Mouse (Mus musculus) adrenal gland, postnatal 10 days (tissue): ENCODE results near the gene Hspa1l. TPM values are rescaled to one million over a fixed set of nuclear protein-coding genes. Genes with fewer than 3 reads are reported as not detected.
A peak's percentile ranks its signal among the peaks of the same experiment; 100 is the strongest.
"Not testable (repeated sequence)": the region's sequence is repeated elsewhere in the genome, so short reads cannot be mapped to it uniquely, and the experiment has no call there.

Source experiments
- DNase-seq: peaks from one replicate; pipeline ENCODE4 v3.0.0; 2021; ENCODE audit warnings: mixed read lengths
- total RNA-seq, 2 experiments: library from RNA; stranded (reverse); gene quantifications; 2 replicates each; pipeline ENCODE4 v1.2.3; 2021

Hspa1l gene
- total RNA-seq, 2 experiments from 2014 or later: 0.75 to 1.4 TPM

DNA sequence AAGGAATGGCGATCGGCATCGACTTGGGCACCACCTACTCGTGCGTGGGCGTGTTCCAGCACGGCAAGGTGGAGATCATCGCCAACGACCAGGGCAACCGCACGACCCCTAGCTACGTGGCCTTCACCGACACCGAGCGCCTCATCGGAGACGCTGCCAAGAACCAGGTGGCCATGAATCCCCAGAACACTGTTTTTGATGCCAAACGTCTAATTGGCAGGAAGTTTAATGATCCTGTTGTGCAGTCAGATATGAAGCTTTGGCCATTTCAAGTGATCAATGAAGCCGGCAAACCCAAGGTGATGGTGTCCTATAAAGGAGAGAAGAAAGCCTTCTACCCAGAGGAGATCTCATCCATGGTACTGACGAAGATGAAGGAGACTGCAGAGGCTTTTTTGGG is 4.5 kb downstream of the Hspa1l start:
- DNase-seq: no peak

DNA sequence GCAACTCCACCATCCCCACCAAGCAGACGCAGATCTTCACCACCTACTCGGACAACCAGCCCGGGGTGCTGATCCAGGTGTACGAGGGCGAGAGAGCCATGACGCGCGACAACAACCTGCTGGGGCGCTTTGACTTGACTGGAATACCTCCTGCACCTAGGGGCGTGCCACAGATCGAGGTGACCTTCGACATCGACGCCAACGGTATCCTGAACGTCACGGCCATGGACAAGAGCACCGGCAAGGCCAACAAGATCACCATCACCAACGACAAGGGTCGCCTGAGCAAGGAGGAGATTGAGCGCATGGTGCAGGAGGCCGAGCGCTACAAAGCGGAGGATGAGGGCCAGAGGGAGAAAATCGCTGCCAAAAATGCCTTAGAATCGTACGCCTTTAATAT is 5.7 kb downstream of the Hspa1l start:
- no peak for DNase-seq

DNA sequence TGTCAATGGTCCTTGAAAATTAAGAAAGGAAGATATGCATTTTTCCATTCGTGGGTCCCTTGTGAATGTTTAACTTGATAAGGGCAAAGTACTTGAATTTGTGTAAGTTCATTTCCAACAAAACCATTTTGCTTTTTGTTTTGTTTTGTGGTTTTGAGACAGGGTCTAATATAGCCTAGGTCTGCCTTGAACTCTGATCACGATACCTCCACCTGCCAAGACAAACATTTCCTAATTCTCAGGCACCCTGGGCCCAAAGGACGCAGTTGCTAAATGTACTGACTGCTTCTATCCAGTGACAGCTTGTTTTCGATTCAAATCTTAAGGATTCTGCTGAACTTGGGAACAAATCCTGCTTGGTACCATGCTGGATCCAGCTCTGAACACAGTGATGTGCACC is 7.1 kb downstream of the Hspa1l start:
- DNase-seq: no peak

DNA sequence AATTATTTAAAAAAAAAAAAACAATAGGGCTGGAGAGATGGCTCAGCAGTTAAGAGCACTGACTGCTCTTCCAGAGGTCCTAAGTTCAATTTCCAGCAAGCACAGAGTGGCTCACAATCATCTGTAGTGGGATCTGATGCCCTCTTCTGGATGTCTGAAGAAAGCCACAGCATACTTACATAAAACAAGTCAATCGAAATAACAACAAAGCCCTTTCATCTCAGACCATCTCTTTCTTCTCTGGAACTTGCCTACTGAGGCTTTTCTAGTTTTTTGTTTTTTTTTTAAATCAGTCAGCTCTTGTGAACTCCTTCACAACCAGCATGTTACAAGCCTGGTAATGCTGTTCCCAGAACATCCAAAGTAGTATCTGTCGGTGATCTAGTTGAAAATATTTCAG is 8.2 kb downstream of the Hspa1l start:
- no peak for DNase-seq

DNA sequence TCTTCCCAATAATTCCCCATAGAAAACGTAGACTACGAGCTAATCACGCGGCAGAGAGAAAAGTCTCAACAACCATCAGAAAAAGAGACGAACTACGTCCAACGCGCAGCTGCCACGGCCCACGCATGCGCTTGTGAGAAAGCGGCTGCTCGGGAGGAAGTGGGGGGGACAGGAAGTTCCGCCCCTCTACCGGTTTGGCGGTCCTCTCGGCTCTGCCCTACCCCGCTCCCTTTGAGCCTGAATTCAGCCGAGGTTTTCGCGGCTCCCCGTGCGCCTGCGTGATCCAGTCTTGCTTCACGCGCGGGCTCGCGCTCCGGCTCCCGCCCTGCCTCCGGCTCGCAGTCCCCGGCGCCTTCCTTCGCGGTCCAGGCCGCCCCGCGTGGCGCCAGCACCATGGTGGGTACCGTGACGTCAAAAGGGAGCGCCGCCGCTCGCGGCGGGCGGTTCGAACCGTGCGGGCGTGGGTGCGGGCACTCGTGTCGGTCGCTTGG is 9.2 kb downstream of the Hspa1l start, which contains the start of gene Lsm2:
Gene Lsm2, plus strand, starts transcription at position 173 of the 491 bp plus-strand sequence.
- peak; percentile 92 for DNase-seq

DNA sequence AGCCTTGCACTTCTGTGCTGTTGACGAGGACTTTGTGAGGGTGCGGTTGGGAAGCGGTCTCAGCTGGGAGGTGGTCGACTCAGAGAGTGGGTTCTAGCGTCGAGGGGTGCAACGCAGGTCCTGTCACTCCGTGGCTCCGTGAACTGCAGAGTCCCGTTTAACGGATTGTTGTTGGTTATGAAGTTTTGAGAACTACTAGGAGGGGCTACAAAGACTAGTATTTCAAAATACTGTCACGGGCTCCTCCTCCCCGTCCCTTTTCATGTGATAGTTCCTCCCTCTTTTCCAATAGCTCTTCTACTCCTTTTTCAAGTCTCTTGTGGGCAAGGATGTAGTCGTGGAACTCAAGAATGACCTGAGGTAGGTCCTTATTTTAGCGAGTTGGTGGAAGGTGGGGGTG is 9.8 kb downstream of the Hspa1l start:
- DNase-seq: no peak

DNA sequence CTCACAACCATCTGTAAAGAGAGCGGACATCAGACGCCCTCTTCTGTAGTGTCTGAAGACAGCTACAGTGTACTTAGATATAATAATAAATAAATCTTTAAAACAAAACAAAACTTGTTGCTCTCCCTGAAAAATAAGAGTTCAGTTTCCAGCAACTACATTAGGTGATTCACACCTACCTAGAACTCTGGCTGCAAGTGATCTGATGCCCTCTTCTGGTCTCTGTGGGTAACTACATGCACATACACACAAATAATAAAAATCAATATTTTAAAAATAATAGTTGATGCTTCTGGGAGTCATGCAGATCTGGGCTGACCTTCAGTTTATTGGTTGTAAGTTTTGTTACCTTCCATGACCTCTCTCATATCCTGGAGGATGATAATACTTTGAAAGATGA is 11.7 kb downstream of the Hspa1l start:
- no peak for DNase-seq

DNA sequence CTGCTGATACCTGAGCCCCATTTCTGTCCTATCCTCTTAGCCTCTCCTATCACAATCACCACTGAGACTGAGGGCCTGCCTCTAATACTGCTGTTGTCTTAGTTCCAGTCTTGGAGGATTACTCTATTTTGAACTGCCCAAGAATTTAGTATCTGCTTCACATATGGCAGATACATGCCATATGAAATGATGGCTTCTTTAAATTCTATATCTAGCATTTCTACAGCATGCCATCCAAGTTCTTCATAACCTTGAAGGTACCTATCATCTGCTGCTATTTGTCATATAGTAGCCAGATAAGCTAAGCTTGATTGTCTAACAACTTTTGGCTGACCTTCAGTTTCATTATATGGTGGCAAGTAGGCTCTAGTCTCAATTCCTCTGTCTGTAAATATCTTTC is 22.2 kb downstream of the Hspa1l start:
- DNase-seq: no peak

DNA sequence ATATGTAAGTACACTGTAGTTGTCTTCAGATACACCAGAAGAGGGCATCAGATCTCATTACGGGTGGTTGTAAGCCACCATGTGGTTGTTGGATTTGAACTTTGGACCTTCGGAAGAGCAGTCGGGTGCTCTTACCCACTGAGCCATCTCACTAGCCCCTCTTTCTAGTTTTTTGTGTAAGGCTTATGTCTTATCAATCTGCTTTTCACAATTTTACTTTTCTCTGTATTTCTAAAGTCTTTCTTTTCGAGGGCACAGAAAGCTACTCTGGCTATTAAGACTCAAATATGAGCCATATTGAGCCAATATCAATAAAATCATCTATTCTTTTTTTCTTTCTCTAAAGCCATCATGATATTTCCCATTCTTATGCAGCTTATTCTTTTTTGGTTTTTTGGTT is 22.7 kb downstream of the Hspa1l start:
- DNase-seq: not testable (repeated sequence)

DNA sequence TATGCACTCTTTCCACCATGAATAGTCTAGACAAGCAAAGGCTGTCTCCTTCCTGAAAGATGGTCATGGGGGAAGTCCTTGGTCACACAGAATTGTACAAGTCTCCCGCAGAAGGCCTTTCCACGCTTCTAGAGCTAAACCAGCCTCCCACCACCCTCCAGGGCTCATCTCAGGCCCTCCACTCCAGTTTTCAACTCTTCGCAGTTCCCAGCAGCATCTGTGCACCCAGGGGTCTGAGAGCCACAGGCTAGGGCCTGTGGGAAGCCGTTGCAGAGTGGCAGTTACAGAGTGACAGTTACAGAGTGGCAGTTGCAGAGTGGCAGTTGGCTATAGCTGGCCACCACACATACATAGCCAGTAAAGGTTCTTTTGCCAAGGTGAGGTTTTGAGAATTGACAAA is 23.4 kb downstream of the Hspa1l start:
- DNase-seq: not testable (repeated sequence)

DNA sequence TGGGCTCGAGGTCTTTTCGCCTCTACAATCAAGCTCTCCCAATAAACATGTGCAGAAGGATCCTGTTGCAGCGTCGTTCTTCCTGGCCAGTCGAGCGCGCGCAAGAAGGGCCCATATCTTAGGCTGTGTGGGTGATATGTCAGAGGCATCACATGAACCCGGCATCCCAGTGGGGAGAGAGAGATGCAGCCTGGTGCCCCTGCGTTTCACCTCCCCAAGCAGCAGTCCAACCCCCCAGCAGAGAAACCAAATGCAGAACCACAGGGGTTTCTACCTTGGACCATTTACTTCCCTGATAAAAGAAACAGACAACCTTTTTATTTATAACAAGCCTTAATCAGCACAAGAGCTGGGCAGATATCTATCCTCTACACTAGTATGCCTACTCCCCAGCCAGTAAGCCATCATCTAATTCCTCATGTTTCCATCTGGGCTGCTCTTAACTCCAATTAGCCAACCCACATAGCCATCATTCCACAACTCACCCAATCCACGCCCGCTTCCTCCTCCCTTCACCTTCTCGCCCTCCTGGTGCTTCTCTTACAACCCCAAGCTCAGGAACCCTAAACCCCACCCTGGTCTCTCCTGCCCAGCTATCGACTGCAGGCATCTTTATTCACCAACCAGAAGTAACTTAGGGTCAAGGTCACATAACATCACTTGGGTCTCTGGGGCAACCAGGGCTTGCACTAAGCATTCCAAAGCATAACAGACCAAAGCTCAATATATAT is 24.1 kb downstream of the Hspa1l start:
- DNase-seq: no peak

DNA sequence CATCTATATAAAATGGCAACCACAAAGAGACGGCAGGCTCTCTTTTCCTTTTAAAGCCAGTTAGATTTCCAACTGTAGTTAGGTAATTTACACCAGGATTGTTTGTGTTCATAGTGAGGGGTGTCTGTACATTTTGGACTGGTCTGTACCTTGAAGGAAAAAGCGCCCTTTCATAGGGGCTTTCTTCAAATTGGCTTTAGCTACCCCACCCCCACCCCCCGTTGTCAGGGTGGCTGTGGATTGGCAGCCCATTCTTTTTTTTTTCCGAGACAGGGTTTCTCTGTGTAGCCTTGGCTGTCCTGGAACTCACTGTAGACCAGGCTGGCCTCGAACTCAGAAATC is 24.6 kb downstream of the Hspa1l start:
- no peak for DNase-seq

DNA sequence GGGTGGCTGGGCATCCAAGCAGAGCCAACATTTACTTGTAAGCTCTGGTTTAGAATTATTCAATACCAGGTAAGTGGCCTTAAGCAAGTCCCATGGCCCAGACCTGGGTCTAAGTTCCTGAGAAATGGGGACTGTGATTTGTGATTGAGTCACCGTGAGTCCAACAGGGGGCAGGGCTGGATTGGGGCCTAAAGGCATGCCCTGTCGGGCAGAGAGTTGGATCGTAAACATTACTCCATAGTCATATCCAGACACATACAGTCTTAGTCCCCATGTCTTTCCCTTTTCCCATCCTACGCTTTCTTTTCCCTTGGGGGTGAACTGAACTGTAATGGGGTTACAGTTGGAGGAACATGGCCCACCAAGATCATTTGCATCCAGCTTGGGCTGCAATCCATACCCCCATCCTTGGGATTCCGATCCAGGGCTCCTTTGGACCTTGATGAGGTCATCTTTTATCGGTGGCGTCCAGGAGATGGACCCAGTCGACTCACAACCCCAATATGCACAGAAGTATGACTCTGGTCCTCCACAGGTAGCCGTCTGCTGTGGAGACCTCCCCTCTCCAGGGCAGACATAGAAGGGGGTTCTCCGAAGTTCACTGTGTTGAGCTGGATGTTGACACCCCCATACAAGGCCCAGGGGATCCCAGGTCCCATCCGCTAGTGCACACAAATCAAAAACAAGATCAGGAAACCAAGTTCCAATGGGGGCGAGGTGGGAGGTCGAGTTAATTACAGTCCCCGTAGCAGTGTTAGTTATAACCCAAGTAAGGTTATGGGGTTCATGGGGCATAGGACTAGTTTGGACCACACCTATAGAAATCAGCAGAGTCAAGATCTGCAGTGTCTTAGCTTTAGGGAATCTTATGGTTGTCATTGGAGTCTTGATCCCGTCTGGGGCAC is 26.3 kb downstream of the Hspa1l start:
- DNase-seq: no peak

DNA sequence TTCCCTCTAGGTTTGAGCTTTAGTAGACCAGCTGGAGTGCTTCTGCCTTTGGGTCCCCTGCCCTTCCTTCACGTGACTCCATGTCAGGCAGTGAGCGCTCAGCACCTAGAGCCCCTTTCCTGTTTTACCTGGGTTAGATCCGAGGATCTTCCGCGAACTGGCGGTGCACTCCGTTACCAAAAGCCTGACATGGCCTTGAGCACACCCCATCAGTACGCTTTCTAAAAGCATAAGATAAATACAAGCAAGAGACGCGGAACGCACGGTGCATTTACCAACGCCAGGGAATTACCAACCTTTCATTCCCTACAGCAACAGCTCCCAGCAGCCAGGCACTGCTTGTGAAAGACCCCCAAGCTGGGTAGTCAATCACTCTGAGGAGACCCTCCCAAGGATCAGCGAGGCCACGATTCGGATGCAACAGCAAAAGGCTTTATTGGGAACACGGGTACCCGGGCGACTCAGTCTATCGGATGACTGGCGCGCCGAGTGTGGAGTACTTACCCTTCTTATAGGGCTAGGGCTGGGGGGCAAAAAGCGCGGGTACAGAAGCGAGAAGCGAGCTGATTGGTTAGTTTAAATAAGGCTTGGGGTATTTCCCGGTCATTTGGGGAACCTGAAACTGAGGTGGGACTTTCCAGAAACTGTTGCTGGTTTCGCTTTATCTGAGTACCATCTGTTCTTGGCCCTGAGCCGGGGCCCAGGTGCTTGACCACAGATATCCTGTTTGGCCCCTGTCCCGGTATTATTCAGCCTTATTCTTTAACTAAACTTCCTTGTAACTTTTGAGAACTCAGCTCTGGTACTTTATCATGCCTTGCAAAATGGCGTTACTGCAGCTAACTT is 27.6 kb downstream of the Hspa1l start:
- not testable (repeated sequence) for DNase-seq

DNA sequence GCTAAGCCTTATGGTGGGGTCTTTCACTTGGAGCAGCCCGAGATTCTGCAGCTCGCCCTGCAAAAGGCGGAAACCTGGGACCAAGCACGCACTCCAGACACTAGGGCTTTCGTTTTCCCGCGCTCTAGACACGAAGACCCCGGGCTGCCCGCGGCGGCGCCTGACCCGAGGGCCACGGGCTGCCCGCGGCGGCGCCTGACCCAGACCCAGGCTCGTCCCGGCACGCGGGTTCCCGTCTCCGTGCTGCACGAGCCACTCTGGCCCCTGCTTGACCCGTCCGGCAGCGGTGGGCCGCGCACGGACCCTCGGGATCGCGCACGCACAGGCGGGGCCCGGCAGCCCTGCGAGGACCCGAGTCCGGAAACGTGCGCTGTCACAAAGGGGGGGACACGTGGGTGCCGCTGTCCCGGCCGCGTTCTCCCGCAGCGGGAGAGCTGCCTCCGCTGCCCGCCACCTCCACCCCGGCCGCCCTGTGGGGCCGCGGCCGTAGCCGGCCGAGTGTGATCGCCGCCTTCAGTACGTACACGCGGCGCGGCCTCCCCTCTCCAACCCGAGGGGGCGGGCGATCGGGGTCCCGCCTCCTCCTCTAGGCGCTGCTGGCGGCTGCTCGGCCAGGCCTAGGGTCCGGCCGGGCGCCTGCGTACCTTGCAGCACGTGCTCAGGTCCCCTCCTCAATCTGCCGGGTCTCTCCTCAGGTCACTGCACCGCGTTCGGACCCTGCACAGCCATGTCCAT is 28.4 kb downstream of the Hspa1l start, which contains the start of gene Vars:
Gene Vars, plus strand, starts transcription at position 271 of the 735 bp plus-strand sequence.
- peak; percentile 94 for DNase-seq

DNA sequence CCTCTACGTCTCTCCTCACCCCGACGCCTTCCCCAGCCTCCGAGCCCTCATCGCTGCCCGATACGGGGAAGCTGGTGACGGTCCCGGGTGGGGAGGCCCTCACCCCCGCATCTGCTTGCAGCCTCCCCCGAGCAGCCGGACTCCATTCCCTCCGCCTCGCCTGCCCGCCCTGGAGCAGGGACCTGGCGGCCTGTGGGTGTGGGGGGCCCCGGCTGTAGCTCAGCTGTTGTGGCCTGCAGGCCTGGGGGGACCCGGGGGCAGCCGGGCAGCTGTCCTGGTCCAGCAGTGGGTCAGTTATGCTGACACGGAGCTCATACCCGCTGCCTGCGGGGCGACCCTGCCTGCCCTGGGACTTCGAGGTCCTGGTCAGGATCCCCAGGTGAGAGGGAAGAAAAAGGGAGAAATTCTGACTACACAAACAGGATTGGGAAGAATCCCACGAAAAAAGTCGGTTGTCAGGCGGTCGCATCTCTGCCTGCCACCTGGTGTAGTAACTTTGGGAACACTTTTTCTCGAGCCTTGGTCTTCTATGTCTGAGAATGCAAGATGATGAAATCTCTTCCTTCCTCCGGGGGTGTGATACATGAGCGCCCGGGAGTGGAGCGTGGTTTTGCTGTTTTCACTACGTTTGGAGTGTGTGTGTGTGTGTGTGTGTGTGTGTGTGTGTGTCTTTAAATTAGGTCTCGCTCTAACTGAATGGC is 29.1 kb downstream of the Hspa1l start:
- DNase-seq: no peak

DNA sequence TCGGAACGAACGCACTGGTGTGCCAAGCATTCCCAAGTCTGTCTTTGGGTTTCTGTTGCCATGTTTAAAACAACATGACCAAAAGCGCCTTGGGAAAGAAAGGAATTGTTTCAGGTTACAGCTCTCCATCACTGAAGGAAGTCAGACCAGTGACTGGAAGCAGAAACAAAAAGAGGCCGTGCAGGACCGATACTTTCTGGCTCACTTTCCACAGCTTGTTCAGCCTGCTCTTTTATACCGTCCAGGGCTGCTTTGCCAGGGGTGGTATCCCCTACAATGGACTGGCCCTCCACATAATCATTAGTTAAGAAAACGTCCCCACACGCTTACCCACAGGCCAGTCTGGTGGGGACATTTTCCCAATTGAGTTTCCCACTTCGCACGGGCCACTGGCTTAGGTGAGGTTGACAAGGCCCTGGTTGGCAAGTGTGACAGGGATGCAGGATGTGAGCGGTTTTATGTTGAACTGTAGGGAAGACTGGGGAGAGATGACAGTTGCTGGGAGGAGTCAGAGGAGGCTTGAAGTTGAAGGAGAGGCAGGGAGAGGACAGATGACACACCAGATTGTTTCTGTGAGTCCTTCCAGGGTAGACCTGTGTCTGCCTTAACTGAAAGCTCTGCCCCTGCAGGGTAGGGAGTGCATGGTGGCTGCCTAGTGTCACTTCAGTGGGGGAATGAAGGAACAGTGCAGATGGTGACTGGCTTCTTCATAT is 29.8 kb downstream of the Hspa1l start:
- no peak for DNase-seq

DNA sequence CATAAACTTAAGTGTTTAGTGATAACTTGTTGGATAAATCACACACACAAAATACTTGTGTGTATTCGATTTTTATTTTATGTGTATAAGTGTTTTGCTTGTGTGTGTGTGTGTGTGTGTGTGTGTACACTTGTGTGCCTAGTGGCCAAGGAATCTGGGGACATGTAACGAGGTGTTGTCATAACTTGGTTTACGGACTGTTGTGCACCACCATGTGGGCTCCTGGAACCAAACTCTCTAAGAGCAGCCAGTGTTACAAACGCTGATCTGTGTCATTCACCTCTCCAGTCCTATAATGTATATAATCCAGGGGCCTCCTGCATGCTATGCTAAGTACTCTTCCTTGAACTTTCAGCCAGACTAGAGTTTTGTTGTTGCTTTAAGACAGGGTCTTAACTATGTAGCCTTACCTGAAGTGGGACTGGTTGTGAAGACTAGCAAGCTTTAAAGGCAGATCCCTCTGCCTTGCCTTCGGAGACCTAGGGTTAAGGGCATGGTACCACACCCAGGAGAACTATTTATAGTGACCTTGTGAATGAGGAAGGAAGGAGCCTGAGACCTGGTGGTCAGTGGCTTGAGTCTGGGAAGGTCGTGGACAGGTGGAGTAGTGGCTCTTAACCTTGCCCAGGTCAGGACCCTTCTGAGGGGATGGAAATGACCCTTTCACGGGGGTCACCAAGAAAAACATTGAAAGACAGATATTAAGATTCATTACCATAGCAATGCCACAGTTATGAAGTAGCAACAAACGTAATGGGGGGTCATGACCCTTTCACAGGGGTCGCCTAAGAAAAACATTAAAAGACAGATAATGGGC is 30.7 kb downstream of the Hspa1l start:
- no peak for DNase-seq

DNA sequence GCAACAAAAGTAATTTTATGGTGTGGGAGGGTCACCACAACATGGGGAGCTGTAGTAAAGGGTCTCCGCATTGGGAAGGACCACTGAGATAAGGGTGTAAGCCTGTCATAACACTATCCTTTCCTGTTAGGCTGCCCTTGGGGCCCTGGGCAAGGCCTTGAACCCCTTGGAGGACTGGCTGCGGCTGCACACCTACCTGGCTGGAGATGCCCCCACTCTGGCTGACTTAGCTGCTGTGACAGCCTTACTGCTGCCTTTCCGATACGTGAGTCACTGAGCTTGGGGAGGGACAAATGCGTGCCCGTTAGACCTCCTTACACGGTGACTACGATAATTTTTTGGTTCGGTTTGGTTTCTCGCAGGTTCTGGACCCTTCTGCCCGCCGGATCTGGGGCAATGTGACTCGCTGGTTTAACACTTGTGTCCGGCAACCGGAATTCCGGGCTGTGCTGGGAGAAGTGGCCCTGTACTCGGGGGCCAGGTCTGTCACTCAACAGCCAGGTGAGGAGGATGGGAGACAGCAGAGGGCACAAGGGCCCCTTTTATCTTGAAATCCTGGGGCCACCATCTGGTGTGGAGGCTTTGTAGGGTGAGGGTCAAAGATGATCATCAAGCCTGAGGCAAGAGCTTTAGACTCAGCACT is 31.7 kb downstream of the Hspa1l start:
- DNase-seq: no peak
